Mouse (Mus musculus) G1E (cell line): ENCODE measurements around the gene Neurl1a.

ENCODE experiments used
- CTCF ChIP-seq: IDR thresholded peaks from 2 replicates; pipeline ENCODE4 v1.5.1; 2012; ENCODE audit warnings: low read depth, low read length, inconsistent platforms, mixed read lengths
- GATA1 ChIP-seq: IDR thresholded peaks from 2 replicates; pipeline ENCODE4 v1.6.1; 2012; ENCODE audit warnings: borderline replicate concordance, low read length, inconsistent platforms, mixed read lengths

DNA sequence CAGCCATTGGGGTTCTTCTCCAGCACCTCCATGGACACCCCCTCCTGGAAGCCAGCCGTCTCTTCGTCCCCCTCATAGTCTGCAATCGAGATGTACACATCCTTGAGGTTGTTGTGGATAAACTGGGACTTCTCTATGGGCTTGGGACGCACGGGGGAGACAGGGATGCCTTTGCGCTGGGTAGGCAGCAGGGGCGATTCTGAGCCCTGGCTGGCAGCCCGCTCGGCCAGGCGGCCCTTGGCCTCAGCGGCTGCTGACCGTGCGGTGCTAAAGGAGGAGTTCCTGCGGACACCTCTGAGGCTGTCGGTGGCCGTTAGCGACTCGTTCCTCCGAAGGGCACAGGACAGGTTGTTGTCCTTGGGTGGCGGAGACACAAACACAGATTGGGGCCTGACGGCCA is 88.4 kb downstream of the Neurl1a start:
- TF ChIP-seq GATA1: no peak
- no peak for TF ChIP-seq CTCF
